Mouse (Mus musculus) MEL (cell line): ENCODE measurements around the gene Rps13. TPM values are rescaled to one million over a fixed set of nuclear protein-coding genes. Genes with fewer than 3 reads are reported as not detected.
A peak's percentile ranks its signal among the peaks of the same experiment; 100 is the strongest.

Experiments used
- DNase-seq: peaks from one replicate; pipeline ENCODE4 v3.0.0; 2011; ENCODE audit warnings: low read depth, low spot score
- H3K27ac ChIP-seq: 2 replicates; pipeline ENCODE4 v1.5.1; 2012; ENCODE audit warnings: low read depth, mild to moderate bottlenecking, control low read depth, low read length, moderate library complexity; ENCODE audit not compliant: control insufficient read depth
- H3K27me3 ChIP-seq, 2 experiments: fragments of 150-350 bp in 1 of 2; sonication (generic) in 1 of 2; 2 replicates each; pipeline ENCODE4 v1.6.1; 2012; ENCODE audit warnings: low read length in 2 of 2, mild to moderate bottlenecking in 2 of 2, improper control_type of control experiment in 1 of 2, moderate library complexity in 1 of 2; ENCODE audit not compliant: insufficient read depth in 2 of 2, control insufficient read depth in 1 of 2
- H3K36me3 ChIP-seq, 2 experiments: 2 replicates each; pipeline ENCODE4 v1.6.1; 2012 to 2014; ENCODE audit warnings: low read length in 2 of 2, improper control_type of control experiment in 1 of 2, inconsistent platforms in 1 of 2, mild to moderate bottlenecking in 1 of 2; ENCODE audit not compliant: insufficient read depth in 2 of 2, control insufficient read depth in 1 of 2
- H3K4me1 ChIP-seq, 2 experiments: fragments of 150-350 bp in 1 of 2; sonication (generic) in 1 of 2; 2 replicates each; pipeline ENCODE4 v1.6.1; 2012; ENCODE audit warnings: low read length in 2 of 2, improper control_type of control experiment in 1 of 2, mild to moderate bottlenecking in 1 of 2; ENCODE audit not compliant: insufficient read depth in 2 of 2, control insufficient read depth in 1 of 2
- H3K4me3 ChIP-seq, 2 experiments: fragments of 150-350 bp in 1 of 2; sonication (generic) in 1 of 2; 2 replicates each; pipeline ENCODE4 v1.5.1; 2012; ENCODE audit warnings: low read depth in 2 of 2, low read length in 2 of 2, mild to moderate bottlenecking in 2 of 2, moderate library complexity in 2 of 2, control low read depth in 1 of 2, improper control_type of control experiment in 1 of 2; ENCODE audit not compliant: control insufficient read depth in 1 of 2, insufficient read depth in 1 of 2
- H3K79me2 ChIP-seq: 2 replicates; pipeline ENCODE4 v1.6.1; 2012; ENCODE audit warnings: mild to moderate bottlenecking, low read length, moderate library complexity; ENCODE audit not compliant: control insufficient read depth, poor library complexity, insufficient read depth
- H3K9ac ChIP-seq: 2 replicates; pipeline ENCODE4 v1.6.1; 2012; ENCODE audit warnings: low read depth, mild to moderate bottlenecking, control low read depth, low read length, moderate library complexity; ENCODE audit not compliant: control insufficient read depth, poor library complexity, severe bottlenecking
- H3K9me3 ChIP-seq: fragments of 150-350 bp; sonication (generic); replicated peaks from 2 replicates; pipeline ENCODE4 v1.6.1; 2012; ENCODE audit warnings: mild to moderate bottlenecking, low read length, improper control_type of control experiment, moderate library complexity; ENCODE audit not compliant: insufficient read depth
- ELF1 ChIP-seq: IDR thresholded peaks from 2 replicates; pipeline ENCODE4 v1.6.1; 2014; ENCODE audit warnings: low read depth, mild to moderate bottlenecking, inconsistent platforms, low read length, improper control_type of control experiment, moderate library complexity
- HCFC1 ChIP-seq: IDR thresholded peaks from 2 replicates; pipeline ENCODE4 v1.6.1; 2012; ENCODE audit warnings: low read depth, mild to moderate bottlenecking, inconsistent platforms, low read length, improper control_type of control experiment, moderate library complexity
- MAZ ChIP-seq: IDR thresholded peaks from 2 replicates; pipeline ENCODE4 v1.6.1; 2012; ENCODE audit warnings: low read depth, mild to moderate bottlenecking, inconsistent platforms, low read length, improper control_type of control experiment
- MYC ChIP-seq: IDR thresholded peaks from 2 replicates; pipeline ENCODE4 v1.6.1; 2011; ENCODE audit warnings: low read depth, mild to moderate bottlenecking, low read length, improper control_type of control experiment, moderate library complexity
- NELFE ChIP-seq: IDR thresholded peaks from 2 replicates; pipeline ENCODE4 v1.6.1; 2011; ENCODE audit warnings: low read depth, low read length, improper control_type of control experiment
- POLR2A ChIP-seq, 2 experiments: IDR thresholded peaks; 2 replicates each; pipeline ENCODE4 v1.6.1; 2011 to 2012; ENCODE audit warnings: low read length in 2 of 2, mild to moderate bottlenecking in 2 of 2, control low read depth in 1 of 2, improper control_type of control experiment in 1 of 2, low read depth in 1 of 2, moderate library complexity in 1 of 2; ENCODE audit not compliant: control insufficient read depth in 1 of 2, insufficient read depth in 1 of 2, poor library complexity in 1 of 2
- SIN3A ChIP-seq: IDR thresholded peaks from 2 replicates; pipeline ENCODE4 v1.6.1; 2012; ENCODE audit warnings: low read length, improper control_type of control experiment, inconsistent platforms
- UBTF ChIP-seq: IDR thresholded peaks from 2 replicates; pipeline ENCODE4 v1.6.1; 2012; ENCODE audit warnings: low read depth, mild to moderate bottlenecking, inconsistent platforms, low read length, improper control_type of control experiment, moderate library complexity, borderline replicate concordance; ENCODE audit not compliant: insufficient read depth
- USF1 ChIP-seq: IDR thresholded peaks from 2 replicates; pipeline ENCODE4 v1.6.1; 2014; ENCODE audit warnings: low read depth, mild to moderate bottlenecking, inconsistent platforms, low read length, improper control_type of control experiment, moderate library complexity
- ZC3H11A ChIP-seq: IDR thresholded peaks from 2 replicates; pipeline ENCODE4 v1.6.1; 2012; ENCODE audit warnings: low read depth, mild to moderate bottlenecking, inconsistent platforms, low read length, improper control_type of control experiment
- polyA plus RNA-seq, 2 experiments: library from polyadenylated mRNA; stranded (reverse) in 1 of 2; unstranded in 1 of 2; fragments of >175 nt in 1 of 2; fragments of >200 nt in 1 of 2; gene quantifications; 2 replicates each; pipeline versions ENCODE4 v1.2.1 to v1.2.4; 2012; ENCODE audit warnings: low replicate concordance in 2 of 2, low read depth in 1 of 2; ENCODE audit not compliant: insufficient read length in 2 of 2, insufficient read depth in 1 of 2, missing spikeins in 1 of 2
- total RNA-seq: library from RNA; depleted of rRNA; stranded (reverse); fragments of 300-350 nt; gene quantifications from 2 replicates; pipeline ENCODE4 v1.2.3, GENCODE M21; 2012

The Rps13 gene
- total and polyA plus RNA-seq, 3 experiments = 388 to 1,952 TPM; not detected in 1

DNA sequence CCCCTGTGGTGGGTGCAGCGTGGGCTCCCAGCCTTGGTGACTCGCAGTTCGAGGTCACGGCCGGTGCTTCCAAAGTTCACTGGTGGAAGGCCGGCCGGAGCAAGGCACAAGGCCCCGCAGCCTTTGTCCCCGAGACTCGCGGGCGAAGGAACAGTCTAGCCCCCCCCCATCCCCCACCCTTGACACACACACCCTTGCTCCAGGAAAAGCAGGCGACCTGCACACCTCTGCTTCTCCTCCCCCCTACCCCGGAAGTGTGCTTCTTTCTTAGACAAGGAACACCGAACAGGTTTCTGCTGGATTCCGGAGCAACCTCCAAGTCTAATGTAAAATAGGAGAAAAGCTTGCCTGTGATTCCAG is 25.4 kb downstream of the Rps13 start:
- Histone ChIP-seq H3K4me1 (0 out of 4 replicates have a peak, but pooled peaks cover 0 to 7% of the 10 kb centered on the region in 2 experiments), H3K27ac (peak overlapping the region; percentile 2; the same call in 1 of the 2 replicates), H3K36me3 (0 out of 4 replicates have a peak, but pooled peaks cover 0 to 2% of the 10 kb centered on the region in 2 experiments), H3K27me3 (no peaks in the 10 kb centered on the region), H3K9ac (peak overlapping the region; percentile 68), H3K9me3 (no peaks in the 10 kb centered on the region), H3K4me3 (peak overlapping the region; percentile 89 to 97), H3K79me2 (peaks cover 4% of the 10 kb centered on the region; the same call in 1 of the 2 replicates)
- TF ChIP-seq MAZ (no peak), POLR2A (IDR thresholded peaks at IDR 0.05; ENCODE audit: control insufficient read depth in 1 of 2, insufficient read depth in 1 of 2, low read depth in 1 of 2, low read length in 2 of 2, poor library complexity in 1 of 2) (0 out of 4 replicates have a peak, but pooled peaks of 1 of the 2 experiments have one; percentile 3), ELF1 (peak; percentile 81), UBTF (no peak), SIN3A (peak; percentile 52)
- DNase-seq = peak; percentile 72

DNA sequence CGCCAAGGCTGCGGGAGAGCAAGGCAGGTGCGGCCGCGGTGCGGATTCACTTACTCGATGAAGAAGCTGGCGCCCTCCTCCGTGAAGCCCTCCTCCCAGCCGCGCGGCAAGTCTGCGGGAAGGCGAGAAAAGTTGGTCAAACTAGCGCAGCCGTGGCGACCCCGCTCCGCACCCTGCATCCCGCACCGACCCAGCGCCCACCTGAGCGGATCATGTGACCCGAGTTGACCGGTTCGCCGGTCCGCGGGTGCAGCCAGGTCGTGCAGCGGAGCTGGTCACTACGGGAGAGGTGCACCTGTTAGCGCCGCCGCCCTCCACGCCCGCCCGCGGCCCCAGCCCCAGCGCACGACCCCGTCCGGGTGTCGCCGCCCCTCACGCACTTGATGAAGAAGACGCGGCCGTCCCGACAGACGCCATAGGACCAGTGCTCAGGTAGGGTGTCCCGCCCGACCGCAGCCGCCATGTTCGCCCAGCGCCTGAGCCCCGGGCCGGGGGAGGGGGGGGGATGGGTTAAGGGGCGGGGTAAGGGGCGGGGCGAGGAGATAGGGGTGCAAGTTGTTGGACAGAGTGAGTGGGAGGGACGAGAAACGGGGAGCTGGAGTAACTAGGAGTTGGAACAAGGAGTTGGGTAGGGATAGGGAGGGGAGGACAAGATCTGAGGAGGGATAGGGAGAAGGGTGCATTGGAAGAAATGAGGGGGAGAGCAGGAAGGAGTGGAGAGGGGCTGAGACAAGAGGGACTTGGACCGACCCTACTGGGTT is 25.9 kb downstream of the Rps13 start, which contains the start of gene Plekha7:
Gene Plekha7 (minus strand): TSS at position 506 of the 761 bp plus-strand sequence.
- Histone ChIP-seq H3K27me3 (no peaks in the 10 kb centered on the region), H3K4me3 (peak within 1 kb of the TSS; percentile 89 to 97), H3K4me1 (0 out of 4 replicates have a peak, but pooled peaks cover 0 to 7% of the 10 kb centered on the region in 2 experiments), H3K27ac (peak within 1 kb of the TSS; percentile 47), H3K9ac (peak within 1 kb of the TSS; percentile 84), H3K79me2 (peaks cover 4% of the 10 kb centered on the region; the same call in 1 of the 2 replicates), H3K9me3 (no peaks in the 10 kb centered on the region), H3K36me3 (0 out of 4 replicates have a peak, but pooled peaks cover 0 to 2% of the 10 kb centered on the region in 2 experiments)
- TF ChIP-seq ZC3H11A = no peak
- peak; percentile 33 to 51; a peak in 1 of 4 replicates for TF ChIP-seq POLR2A (IDR thresholded peaks at IDR 0.05; ENCODE audit: control insufficient read depth in 1 of 2, insufficient read depth in 1 of 2, low read depth in 1 of 2, low read length in 2 of 2, poor library complexity in 1 of 2)
- TF ChIP-seq USF1 = peak; percentile 41; the same call in 1 of the 2 replicates
- 0 out of 2 replicates have a peak, but pooled peaks have one; percentile 34 for TF ChIP-seq HCFC1
- peak; percentile 56; the same call in 1 of the 2 replicates for TF ChIP-seq MAZ
- TF ChIP-seq MYC = no peak
- peak; percentile 87 for DNase-seq

DNA sequence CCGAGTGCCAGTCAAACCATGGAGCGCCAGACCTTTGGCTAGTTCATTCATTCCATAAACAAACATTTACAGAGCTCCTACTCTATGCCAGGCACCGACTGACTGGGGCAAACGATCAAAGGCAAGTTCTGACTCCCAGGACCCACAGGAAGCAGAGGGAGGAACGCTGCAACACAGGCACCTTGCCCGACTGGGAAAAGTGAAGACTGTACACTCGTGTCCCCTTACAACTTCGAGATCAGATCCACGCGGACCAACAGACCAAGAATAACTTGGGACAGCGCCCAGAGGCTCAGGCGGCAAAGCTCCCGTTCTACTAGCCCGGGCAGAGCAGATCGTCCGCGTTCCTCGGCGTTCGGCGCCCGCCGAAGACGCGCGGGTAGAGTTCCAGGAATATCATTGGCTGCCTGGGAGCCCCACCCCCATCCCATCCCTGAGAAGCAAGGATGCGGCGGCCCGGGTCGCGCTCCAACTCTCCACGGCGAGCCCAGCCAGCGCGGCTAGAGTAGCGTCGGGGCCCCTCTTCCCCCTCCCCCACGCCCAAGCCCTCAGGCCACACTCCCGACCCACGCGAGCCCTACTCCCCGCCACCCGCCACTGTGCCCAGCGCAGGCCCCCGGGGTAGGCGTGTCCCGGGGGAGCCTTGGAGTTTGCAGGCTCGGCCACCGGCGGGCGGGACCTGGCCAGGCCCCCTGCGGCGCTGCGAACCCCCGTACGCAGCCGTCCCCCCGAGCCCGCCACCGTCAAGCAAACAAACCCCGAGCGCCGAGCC is 26.7 kb downstream of the Rps13 start:
- H3K27me3 ChIP-seq = no peaks in the 10 kb centered on the region
- no peak for TF ChIP-seq NELFE
- peak in 1 of 2 experiments; percentile 41; a peak in 1 of 4 replicates for TF ChIP-seq POLR2A (IDR thresholded peaks at IDR 0.05; ENCODE audit: control insufficient read depth in 1 of 2, insufficient read depth in 1 of 2, low read depth in 1 of 2, low read length in 2 of 2, poor library complexity in 1 of 2)
- 0 out of 4 replicates have a peak, but pooled peaks cover 0 to 7% of the 10 kb centered on the region in 2 experiments for H3K4me1 ChIP-seq
- no peak overlapping the region for H3K27ac ChIP-seq
- H3K79me2 ChIP-seq = peaks cover 4% of the 10 kb centered on the region; the same call in 1 of the 2 replicates
- peak; percentile 78 for DNase-seq
- H3K9ac ChIP-seq = peak overlapping the region; percentile 84
- no peaks in the 10 kb centered on the region for H3K9me3 ChIP-seq
- H3K36me3 ChIP-seq = 0 out of 4 replicates have a peak, but pooled peaks cover 0 to 2% of the 10 kb centered on the region in 2 experiments
- H3K4me3 ChIP-seq = peak overlapping the region; percentile 89 to 97
